Mouse (Mus musculus) thymus, postnatal 0 days (tissue): ENCODE measurements at regions not wholly inside any gene's neighbourhood (a gene's known extent, or its start where the extent isn't known, plus 50 kb on each side); places are given as distances from the start of the nearest gene placed in this dataset.

ENCODE experiments used
- DNase-seq: peaks from one replicate; pipeline ENCODE4 v3.0.0-alpha.2; 2015; ENCODE audit warnings: low spot score

- DNase-seq = no peak
Observed at GRCm38 (mm10) chr1:88808508-88808907, 106.5 kb upstream of the Arl4c start.

DNA sequence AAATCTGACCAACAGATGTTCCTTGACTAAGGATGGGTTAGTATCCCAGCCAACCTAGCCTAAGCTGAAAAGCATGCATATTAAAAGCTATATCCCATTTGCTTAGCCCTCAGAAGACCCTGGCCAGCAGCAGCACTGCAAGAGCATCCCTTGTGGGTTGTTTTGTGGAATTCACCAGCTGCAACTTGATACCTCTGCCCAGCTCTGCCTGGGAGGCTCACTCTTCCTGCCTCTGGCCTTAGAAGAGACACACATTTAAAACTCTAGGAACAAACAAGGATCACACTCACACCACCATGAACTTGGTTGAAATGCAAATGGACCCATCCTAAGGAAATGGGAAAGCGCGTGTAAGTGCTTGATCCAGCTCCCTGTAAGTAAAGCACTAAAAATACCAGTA, 107.7 kb upstream of the Arl4c start:
- no peak for DNase-seq

DNA sequence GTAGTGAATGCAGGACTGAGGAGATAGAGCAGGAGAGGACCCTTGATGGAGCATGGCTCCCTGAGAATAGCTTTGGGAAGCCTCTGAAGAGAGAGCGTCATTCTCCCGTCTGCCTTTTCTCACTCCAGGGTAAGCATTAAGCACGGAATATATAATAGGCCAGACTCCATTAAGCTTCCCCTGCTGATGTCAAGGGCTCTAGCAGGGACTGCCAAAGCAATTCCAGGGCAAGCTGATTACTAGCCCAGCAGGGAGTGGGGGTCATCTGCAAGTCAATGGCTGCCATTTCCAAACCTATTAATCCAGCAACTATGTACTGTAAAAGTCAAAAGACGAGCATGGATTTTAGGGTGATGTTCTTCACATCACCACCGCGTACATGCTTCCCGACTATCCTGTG, 111.2 kb upstream of the Arl4c start:
- DNase-seq = no peak

DNA sequence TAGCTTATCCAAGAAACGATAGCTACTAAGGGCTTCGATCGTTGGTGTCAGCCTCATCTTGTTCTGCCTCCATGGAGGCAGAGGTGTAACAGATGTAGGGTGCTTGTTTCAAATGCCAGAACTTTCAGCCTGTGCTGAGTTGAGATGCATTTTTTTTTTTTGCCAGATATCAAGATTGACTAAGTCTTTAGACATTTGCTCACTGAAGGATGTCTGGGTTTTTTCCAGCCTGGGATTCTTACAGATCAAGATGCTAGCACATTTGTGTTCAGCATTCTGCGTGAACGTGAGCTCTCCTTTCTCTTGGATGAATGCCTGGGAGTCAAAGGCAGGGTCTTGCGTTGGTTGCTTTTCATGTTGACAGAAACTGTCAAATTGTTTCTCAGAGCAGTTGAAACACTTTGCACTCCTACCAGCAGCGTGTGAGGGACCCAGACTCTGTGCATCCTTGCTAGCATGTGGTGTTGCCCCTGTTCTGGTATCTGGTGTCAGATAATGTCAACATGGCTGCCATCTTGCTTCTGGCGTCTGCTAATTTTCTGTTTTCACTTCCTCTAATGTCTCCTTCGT, 114.4 kb upstream of the Arl4c start:
- no peak for DNase-seq

DNA sequence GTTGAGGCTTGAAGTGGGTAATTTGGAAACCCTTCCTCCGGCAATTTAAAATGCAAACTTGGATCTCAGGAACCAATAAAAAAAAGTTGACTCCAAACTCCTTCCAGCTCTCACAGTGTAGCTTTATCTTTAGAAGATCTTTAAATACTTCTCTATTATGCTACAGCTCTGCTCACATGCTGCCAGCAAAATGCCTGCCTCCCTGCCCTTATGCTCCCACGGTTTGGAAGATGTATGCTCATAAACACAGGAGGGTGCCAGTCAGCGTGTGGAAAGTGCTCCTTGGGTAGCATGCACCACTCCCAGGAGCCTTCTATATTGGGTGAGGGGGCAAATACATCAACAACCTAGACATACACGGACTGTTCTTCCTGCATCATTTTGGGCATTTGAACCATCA, 123.2 kb upstream of the Arl4c start:
- no peak for DNase-seq

DNA sequence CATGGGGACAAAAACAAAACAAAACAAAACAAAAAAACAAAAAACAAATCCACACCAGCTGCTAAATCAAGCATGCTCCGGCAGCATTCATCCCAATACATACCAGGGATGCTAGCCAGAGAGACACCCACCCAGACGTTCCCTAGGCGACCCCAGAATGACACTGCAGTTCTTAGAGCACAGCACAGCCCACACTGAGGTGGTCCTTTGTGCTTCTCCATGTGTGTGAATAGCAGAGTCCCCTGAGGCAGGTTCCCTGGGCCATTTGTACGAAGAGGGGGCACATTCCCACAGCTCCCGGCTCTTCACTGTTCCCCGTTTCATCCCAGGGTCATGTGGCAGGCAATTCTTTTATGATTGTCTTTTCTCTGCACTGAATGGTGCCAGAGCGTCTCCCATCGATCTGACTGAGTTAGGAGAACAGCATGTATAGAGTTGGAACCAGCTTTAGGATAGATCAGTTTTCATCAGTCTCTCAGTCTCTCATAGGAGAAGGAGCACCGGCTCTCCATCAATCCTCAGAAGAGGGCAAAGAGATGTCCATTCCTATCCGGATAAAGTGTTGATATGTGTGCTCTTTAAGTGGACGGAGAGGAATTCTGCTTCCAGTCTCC, 136.7 kb upstream of the Arl4c start:
- DNase-seq = no peak

GRCm38 (mm10) chr1:88839407-88839976, 137.5 kb upstream of the Arl4c start:
- no peak for DNase-seq

GRCm38 (mm10) chr1:88839977-88840628, 138.1 kb upstream of the Arl4c start:
- no peak for DNase-seq

DNA sequence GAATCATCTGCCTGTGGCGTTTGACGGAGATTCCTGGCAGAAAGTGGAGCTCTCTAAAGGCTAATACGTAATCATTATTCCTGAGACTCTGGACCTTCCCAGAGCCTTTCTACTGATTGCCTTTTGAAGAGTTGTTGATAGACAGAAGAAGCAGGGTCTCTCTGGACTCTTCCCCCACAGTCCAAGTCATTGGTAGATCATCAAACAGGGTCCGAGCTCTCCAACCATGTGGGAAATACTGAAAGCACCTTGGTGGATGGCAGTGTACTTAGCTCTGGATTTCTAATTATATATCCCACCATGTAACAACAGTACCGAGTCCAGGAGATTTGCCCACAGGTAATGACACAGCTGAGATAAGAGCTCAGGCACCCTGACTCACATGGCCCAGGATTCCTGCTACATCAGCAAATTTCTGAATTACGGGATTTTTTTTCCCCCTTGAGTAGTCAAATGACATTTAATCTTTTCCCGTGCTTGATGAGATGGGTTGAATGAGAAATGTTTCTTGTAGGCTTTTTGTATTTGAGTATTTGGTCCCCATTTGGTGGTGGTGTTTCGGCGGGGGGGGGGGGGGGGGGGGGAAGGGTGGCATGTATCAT, 139.1 kb upstream of the Arl4c start:
- no peak for DNase-seq

- DNase-seq = no peak
Observed at GRCm38 (mm10) chr1:88847333-88848091, 145.5 kb upstream of the Arl4c start.

- no peak for DNase-seq
Observed at GRCm38 (mm10) chr1:88848246-88848645, 146.2 kb upstream of the Arl4c start.

DNA sequence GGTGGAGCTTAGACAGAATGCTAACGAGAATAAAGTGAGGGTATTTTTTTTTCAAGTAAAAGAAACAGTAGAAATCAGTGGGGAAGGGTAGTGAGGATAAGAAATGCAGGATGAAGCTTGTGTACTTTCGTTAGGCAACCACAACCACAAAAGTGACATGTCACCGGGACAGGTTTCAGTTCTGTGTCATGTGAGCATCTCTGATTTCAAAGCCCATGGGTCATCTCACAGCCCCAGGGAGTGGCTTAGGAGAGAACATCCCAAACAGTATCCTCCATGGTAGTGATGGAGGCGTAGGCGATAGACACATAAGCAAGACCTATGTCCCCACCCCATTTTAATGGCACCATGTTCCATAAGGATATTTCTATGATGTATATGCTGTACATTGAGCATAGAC, 147.4 kb upstream of the Arl4c start:
- no peak for DNase-seq

- DNase-seq = no peak
Observed at GRCm38 (mm10) chr1:88851931-88852330, 149.9 kb upstream of the Arl4c start.

DNA sequence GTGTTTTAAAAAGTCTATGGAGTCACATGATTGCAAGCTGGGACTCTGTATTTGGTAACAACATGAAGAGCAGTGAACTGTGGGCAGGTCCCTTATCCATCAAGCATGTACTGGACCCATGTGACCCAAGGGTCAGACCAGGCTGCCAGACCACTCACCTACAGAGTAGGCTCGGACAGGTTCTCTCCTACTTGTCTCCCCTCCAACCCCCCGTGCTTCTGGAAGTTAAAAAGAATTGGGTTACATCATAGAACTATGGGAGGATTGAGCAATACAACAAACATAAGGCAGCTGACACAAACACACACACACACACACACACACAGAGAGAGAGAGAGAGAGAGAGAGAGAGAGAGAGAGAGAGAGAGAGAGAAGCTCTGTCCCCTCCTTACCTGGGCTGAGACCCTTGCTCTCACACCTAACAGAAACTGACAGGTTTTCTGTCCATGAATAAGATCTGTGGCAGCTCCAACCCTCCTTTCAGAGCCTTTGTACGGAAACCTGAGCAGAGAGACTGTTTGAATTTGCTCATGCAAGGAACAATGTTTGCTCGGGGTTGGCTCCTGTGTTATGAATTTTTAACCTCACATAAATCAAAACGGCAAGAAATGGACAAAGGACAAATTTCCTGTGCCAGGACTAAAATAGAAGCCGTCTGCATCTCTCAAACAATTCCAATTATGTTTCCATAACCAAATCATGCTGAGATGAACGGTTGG, 159.0 kb upstream of the Arl4c start:
- no peak for DNase-seq

DNA sequence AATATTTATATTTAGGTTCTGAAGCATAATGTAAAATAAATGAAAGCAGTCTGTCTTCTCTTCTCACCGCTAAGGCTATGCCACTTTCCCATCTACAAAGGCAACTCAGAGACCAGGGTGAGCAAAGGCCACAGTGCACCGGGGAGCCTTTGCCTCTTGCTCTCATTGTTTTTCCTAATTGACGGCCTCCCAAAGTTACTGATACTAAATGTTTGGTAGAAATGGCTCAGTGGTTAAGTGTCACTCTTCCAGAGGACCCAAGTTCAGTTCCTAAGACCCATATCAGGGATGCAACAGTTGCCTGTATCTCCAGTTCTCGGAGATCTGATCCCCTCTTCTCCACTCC, 159.5 kb upstream of the Arl4c start:
- DNase-seq = no peak

- DNase-seq = no peak
Observed at GRCm38 (mm10) chr1:88865436-88865835, 163.4 kb upstream of the Arl4c start.

GRCm38 (mm10) chr1:88866571-88866970, 164.6 kb upstream of the Arl4c start:
- no peak for DNase-seq

DNA sequence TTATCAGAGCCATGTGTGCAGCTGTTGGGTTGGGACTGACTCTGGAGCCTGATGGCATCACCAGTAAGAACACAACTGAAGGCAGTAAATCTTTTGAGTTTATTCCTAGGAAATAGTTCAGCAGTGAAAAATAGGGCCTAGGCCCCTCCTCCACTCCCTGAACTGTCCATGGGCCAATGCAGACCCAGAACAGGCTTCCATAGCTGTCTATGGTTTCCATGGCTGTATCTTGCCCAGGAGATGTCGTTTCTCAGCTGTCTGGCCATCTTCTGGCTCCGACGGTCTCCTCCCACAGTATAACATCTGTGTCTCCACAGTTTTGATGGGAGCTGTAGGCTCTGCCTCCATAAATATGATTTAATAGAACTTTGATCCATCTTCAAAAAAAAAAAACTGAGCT, 165.1 kb upstream of the Arl4c start:
- DNase-seq = no peak

DNA sequence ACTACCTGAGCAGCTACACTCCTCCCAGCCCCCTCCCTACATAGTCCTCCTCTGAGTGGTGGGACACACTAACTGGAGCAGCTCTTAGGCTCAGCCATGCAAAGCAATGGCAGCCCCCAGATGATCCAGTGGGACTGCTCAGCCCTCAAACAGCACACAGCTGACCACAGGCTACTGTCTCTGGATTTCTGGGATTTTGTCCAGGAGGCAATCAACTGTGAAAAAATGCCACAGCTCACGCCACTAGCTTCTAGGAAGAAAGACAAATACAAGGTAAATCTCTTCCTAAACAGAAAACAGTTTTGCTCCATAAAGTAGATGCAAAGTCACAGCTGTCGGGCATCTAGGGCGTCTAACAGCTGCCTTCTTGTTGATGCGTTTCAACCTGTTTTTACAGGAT, 167.9 kb upstream of the Arl4c start:
- no peak for DNase-seq

GRCm38 (mm10) chr1:88875356-88875755, 173.3 kb upstream of the Arl4c start:
- no peak for DNase-seq

DNA sequence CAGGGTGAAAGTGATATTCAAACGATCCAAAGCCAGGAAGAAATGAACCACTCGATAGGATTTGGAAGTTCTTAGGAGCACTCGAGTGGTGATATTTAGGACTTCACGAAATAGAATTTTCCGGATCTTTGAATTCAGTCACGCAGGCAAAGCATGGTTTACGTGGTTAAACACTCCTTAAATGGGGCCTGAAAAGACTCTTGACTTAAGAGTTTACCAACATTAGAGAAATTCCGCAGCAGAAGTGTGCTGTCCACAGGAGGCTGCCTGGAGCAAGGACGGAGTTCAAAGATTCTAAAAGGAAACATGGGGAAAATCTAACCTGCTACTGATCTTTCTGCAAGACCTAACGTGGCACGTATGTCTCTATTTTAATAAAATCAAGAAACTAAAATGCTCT, 175.4 kb upstream of the Arl4c start:
- DNase-seq = no peak
